Mouse (Mus musculus): Measurements from ENCODE around the gene Hic1.

- TF ChIP-seq CTCF (IDR thresholded peaks at IDR 0.05) (no peak), EP300 (IDR thresholded peaks at IDR 0.05) (peak; percentile 58; the same call in 1 of the 2 replicates)
These were observed 35.4 kb downstream of the Hic1 start for GRCm38 (mm10) chr11:75133951-75134350.
